Mouse (Mus musculus) lung, postnatal 0 days (tissue): ENCODE data around the gene Loxl3.

Experiments used
- CTCF ChIP-seq: IDR thresholded peaks from 2 replicates; pipeline ENCODE4 v1.5.1; 2016; ENCODE audit warnings: antibody characterized with exemption, mild to moderate bottlenecking
- EP300 ChIP-seq: IDR thresholded peaks from 2 replicates; pipeline ENCODE4 v1.6.1; 2016; ENCODE audit warnings: antibody characterized with exemption, mild to moderate bottlenecking, control low read depth

DNA sequence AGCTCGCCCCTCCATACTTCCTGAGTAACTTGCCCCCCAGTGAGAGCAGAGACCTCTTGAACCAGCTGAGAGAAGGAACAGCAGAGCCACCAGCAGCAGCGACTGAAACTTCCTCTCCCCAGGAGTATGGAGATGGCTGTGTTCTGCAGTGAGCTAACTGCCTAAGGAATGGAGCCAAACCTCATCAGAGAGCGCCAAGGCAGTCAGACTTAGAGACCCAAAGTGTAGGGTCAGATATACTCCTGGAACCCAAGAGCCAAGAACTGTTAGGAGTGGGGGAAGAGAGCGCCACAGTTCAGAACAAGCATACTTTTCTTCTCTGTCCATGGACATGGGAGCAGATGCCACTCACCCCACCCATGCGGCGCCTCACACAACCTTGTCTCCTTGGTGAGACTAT, 32.5 kb downstream of the Loxl3 start:
- TF ChIP-seq CTCF (no peak), EP300 (no peak)
